Mouse (Mus musculus) embryonic stem cell, embryonic (primary cell): ENCODE results near the gene Cog4.

Source experiments
- CTCF ChIA-PET, 4 experiments: fragments of 300-600 bp in 2 of 4; fragments of 350-600 bp in 2 of 4; sonication (Branson Sonifier 250); formaldehyde crosslinking; loops; one replicate each; lab custom pipeline; 2022; ENCODE audit warnings: inconsistent platforms in 2 of 4; lab: Charles Lee
- POLR2A ChIA-PET, 4 experiments: fragments of 300-600 bp in 2 of 4; fragments of 350-600 bp in 2 of 4; sonication (Branson Sonifier 250); formaldehyde crosslinking; loops; one replicate each; lab custom pipeline; 2022; ENCODE audit warnings: antibody characterized with exemption in 4 of 4, inconsistent platforms in 1 of 4; lab: Charles Lee

Gene Cog4

DNA sequence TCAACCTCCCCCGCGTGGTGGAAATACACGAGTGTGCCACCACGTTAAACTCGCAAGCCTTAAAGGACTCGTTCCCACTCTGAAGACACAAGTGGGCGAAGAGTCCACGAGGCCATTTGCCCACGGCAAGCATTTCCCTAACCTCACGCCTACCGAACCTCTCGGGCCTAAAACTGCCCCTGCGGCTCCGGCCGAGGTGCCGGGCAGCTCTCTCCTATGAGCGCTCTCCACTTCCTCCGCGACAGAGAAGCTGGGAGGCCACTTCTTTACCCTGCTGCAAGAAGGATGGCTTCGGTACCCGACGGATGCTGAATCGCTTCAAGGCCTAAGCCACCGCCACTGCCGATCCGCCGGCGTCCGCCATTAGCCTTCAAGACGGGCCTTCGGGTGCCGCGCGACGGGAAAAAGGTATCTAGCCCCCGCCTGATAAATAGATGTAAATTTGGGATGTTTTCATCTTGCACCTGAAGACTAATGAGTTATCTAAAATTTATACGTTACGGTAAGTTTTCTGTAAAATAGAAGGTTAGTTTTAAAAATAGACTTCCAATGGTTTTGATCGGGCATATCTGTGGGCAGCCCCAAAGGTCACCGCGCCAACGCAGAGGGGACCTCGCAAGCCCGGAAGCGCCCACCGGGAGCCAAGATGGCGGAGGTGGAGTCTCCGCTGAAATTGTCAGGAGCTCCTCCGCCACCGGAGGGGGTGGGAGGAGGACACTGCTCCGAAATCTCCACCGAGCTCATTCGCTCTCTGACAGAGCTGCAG is at the start of gene Cog4, which contains the start of gene Sf3b3:
Gene Cog4, plus strand, starts transcription at position 196 of the 766 bp plus-strand sequence.
Gene Sf3b3, minus strand, starts transcription at position 383 of the 766 bp plus-strand sequence.
- ChIA-PET CTCF (interaction anchor here in 3 of 4 experiments (0.6 to 1.6 kb wide), 4 partner anchors 97 to 1156 kb away, joined by 3 to 6 read pairs (median 3); no protein-coding TSS in a partner anchor), POLR2A (interaction anchor here (0.5 to 19.3 kb wide), 125 partner anchors 9 to 482 kb away, joined by 3 to 464 read pairs (median 5); partner anchors contain the start of genes Ddx19a (in 3 of the 4), Ddx19b (in 3 of the 4), Exosc6 (in 3 of the 4) and Aars (in 2 of the 4))

DNA sequence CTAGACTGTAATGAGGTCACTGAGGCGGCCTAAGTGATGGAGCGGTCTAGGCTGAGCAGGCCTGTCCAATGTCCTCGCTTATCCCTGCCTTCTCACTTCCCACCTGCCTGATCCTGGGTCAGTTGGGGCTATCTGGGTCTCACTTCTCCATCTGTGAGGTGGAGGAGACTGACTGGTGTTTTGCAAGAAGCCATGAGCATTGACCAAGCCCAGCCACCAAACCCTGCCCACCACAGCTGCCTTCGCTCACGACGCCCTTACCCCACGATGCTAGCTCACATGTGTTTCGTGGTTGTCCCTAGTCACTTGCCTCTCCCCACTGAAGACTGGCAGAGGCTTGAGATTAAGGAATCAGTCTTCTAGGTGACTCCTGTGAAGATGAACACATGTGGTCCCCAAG is 49.3 kb upstream of the Cog4 start:
- POLR2A ChIA-PET: interaction anchor here in 1 of 4 experiments (0.9 kb wide), 1 partner anchor 9 kb away, joined by 3 read pairs; the partner anchor contains the start of gene Il34

DNA sequence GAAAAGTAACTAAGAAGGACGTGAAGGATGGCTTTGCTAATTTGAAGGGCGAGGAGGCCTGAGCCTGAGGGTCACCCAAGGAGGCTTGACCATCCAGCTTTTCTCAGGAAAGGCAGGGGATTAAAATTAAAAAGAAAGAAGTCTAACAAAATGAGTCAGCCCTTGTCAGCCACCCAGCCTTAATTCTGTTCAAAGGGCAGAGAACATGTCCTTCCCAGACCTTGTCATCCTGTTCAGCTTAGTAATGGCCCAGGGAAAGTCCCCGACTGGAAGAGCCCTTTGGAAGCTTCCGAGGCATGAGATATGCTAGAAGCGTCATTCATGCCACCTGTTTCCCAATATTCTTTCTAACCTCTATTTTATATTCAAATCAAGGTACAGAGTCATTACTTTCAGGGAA is 43.4 kb upstream of the Cog4 start:
- CTCF ChIA-PET: interaction anchor here in 1 of 4 experiments (0.6 kb wide), 1 partner anchor 92 kb away, joined by 4 read pairs; no protein-coding TSS in a partner anchor

More for the DNA sequence above, 49.3 kb upstream of the Cog4 start:
- CTCF ChIA-PET: no interaction called here

DNA sequence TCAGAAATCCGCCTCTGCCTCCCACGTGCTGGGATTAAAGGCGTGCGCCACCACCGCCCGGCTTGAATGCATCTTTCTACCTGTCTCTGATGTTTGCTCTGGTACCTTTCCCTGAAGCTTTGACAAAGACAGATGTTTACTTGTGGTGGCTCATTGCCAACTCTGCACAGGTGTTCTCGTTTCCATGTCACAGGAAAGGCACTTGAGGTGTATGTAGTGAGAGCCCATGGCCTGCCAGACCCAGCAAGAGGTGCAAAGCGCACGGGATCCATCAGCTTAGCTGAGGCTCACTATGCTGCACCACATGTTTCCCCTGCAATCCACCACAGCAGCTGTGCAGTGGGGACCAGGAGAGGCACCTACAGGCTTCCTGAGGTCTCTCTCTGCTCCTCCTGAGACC is 42.5 kb upstream of the Cog4 start:
- ChIA-PET CTCF (no interaction called here), POLR2A (interaction anchor here in 1 of 4 experiments (0.7 to 12.0 kb wide), 4 partner anchors 10 to 48 kb away, joined by 3 to 129 read pairs (median 6); no protein-coding TSS in a partner anchor)

More for the DNA sequence above, 43.4 kb upstream of the Cog4 start:
- POLR2A ChIA-PET: interaction anchor here in 1 of 4 experiments (1.4 to 12.0 kb wide), 3 partner anchors 10 to 48 kb away, joined by 4 to 129 read pairs (median 7); no protein-coding TSS in a partner anchor

DNA sequence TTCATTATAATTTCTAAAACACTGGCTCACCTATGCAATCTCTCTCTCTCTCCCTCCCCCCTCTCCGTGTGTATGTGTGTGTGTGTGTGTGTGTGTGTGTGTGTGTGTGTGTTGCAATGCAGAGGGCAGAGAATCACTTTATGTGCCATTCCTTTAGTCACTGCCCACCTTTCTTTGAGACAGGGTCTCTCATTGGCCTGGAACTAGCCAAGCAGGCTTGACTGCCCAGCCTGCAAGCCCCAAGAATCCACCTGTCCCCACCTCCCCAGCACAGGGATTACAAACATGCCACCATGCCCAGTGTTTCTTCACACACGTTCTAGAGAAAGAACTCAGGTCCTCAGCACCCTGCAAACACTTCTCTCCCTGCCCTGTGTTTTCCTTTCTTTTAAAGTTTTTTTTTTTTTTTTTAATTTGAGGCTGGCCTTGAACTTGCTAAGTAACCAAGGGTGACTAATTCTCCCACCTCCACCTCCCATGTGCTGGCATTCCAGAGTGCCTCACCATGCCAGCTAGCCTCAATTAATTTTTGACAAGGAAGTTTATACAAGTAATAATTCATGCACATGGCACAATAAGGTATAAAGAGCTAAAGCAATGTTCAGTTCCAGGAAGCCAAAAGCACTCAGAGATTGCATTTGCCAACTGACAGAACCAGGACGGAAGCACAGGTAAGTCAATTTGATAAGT is 41.4 kb upstream of the Cog4 start:
- ChIA-PET POLR2A (interaction anchor here (0.5 to 12.0 kb wide), 44 partner anchors 7 to 405 kb away, joined by 3 to 129 read pairs (median 5); partner anchors contain the start of genes Sf3b3 (in 3 of the 4), Cog4 (in 2 of the 4), Aars (in 1 of the 4) and Ddx19a (in 1 of the 4)), CTCF (interaction anchor here (0.5 to 1.8 kb wide), 16 partner anchors 11 to 909 kb away, joined by 3 to 9 read pairs (median 3); partner anchors contain the start of gene Exosc6 (in 1 of the 4))

DNA sequence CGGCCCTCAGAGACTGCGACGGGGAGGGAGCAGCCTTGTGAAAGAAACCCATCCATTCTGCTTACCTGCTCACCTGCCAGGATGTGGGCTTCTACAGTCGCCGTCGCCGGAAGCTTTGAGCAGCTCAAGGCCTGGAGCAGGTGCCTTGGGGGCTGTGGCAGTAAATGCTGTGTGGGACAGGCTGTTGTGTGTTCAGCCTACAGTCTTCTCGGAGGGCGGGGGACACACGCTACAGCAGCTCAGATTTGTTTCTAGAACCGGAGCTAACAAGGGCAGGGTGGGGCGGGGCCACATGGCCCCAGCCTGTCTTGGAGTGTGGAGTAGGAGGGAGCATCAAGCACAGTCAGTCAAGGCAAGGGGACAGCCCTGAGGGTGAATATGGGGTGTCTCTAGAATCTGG is 40.7 kb upstream of the Cog4 start, which contains the start of gene Il34:
Gene Il34, minus strand, starts transcription at position 256 of the 400 bp plus-strand sequence.
- POLR2A ChIA-PET: interaction anchor here (0.5 to 12.0 kb wide), 51 partner anchors 8 to 404 kb away, joined by 3 to 129 read pairs (median 5); partner anchors contain the start of genes Sf3b3 (in 3 of the 4), Cog4 (in 2 of the 4), Aars (in 1 of the 4) and Ddx19a (in 1 of the 4)
- CTCF ChIA-PET: interaction anchor here (0.5 to 1.8 kb wide), 17 partner anchors 29 to 908 kb away, joined by 3 to 10 read pairs (median 4); partner anchors contain the start of genes Exosc6 (in 1 of the 4) and Rfwd3 (in 1 of the 4)

DNA sequence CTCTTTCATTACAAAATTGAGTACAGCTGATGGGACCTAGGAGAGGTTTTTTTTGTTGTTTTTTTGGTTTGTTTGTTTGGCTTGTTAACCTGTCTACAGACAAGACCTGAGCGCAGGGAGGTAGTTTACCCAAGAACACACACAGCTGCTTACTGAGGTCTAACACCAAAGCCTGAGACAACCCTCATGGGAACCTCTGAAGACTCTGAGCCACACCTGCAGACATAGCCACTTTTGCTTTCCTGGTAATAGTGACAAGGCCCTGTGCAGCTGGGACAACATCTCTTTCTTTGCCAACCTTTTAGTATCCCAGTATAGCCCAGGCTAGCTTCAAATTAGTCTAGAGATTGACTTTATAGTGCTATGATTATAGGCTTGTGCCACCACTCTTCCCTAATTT is 40.3 kb upstream of the Cog4 start:
- CTCF ChIA-PET: interaction anchor here in 3 of 4 experiments (0.6 to 1.8 kb wide), 6 partner anchors 56 to 494 kb away, joined by 3 to 10 read pairs (median 6); partner anchors contain the start of genes Exosc6 (in 1 of the 3) and Rfwd3 (in 1 of the 3)
- POLR2A ChIA-PET: interaction anchor here (0.6 to 12.0 kb wide), 41 partner anchors 8 to 284 kb away, joined by 3 to 129 read pairs (median 4); partner anchors contain the start of genes Cog4 (in 2 of the 4), Sf3b3 (in 2 of the 4) and Aars (in 1 of the 4)

DNA sequence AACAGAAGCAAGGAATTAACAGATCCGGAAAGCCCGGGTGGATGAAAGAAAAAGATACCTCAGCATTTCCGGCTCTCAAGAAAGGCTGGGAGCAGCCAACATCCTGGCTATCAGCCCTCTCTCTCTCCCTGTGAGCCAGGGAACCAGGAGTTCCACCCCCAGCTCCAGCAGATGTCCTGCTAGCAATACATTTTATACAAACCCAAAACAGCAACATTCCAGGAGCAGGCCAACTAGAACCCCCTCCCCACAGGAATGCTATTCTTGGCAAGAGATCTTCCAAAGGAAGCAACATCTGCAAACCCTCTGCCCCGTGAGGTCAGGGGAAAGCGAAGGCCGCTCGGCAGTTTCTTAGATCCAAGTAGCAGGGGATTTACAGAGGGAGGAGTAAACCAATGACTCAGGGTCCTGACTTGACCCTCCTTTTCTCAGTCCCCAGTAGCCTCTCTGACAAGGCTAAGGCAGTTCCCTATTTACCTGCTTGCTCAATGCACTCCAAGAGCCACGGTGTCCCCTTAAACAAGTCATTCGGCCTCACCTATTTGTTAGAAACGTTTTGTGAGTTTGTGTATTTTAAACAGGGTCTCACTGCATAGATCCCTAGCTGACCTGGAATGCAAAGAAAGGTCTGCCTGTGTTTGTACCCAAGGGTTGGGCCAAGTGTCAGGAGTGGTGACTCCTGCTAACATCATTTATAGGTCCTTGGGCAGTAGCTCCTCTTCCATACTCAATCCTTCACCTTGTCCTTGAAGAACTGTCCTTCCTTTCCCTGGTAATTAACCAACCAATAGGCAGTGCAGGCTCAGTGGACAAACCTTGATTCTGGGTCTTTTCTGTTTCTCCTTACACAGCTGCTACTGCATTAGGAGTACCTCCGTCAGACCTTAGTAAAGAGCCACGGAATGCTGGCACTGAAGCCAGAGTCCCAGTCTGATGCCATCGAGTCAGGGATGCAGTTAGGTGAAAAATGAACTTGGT is 37.6 kb upstream of the Cog4 start:
- CTCF ChIA-PET: interaction anchor here in 1 of 4 experiments (0.9 to 1.0 kb wide), 2 partner anchors 59 to 82 kb away, joined by 3 to 4 read pairs; no protein-coding TSS in a partner anchor

DNA sequence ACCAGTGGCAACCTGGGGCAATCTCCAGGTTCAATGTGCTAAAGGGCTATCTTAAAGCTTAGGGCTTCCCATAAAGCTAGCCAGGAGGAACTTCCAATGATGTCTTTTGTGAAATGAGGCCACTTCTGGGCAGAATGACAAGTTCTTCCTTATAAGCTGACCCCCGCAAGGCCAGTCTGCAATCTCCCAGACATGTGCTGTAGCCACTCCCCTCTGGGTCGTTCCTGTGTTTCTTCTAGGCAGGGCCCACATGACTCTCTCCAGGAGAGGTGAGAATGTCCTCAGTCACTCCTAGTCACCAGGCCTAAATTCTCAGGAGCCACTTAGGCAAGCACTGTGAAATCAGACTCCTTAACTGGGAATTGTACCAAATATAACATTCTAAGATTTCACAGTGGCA is 36.6 kb upstream of the Cog4 start:
- ChIA-PET CTCF (interaction anchor here in 1 of 4 experiments (1.0 kb wide), 2 partner anchors 56 to 60 kb away, joined by 3 to 4 read pairs; no protein-coding TSS in a partner anchor), POLR2A (interaction anchor here in 2 of 4 experiments (1.0 to 12.0 kb wide), 21 partner anchors 8 to 245 kb away, joined by 3 to 129 read pairs (median 5); partner anchors contain the start of genes Cog4 (in 1 of the 2) and Sf3b3 (in 1 of the 2))

More for the DNA sequence above, 37.6 kb upstream of the Cog4 start:
- POLR2A ChIA-PET: interaction anchor here (0.7 to 12.0 kb wide), 35 partner anchors 9 to 247 kb away, joined by 3 to 129 read pairs (median 4); partner anchors contain the start of genes Cog4 (in 1 of the 4), Ddx19b (in 1 of the 4), Exosc6 (in 1 of the 4) and Sf3b3 (in 1 of the 4)

DNA sequence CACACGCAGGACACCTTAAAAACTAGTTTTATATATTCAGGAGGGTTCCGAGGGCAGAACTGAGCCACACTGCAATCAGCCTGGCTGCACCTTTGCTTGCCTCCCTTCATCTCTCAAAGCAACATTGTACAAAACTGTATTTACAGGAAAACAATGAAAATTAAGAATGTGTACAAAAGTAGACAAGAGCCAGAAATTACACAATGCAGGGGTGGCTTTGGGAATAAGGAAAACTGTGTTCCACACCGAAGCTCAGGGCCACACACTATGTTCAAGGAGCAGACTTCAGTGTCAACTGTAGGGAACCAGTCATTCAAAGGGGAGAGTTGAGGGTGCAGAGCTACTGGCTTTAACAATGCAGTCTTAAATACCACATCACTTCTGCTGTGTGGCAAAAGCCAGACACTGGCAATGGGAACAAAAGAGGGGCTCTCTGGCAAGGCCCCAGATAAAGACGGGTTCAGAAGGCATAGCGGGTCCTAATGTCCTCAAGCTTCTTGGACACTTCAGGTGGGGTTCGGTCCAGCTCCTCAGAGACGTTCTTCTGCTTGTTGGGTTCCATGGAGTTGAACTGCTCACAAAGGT is 35.8 kb upstream of the Cog4 start:
- CTCF ChIA-PET: interaction anchor here in 1 of 4 experiments (1.0 kb wide), 1 partner anchor 57 kb away, joined by 3 read pairs; no protein-coding TSS in a partner anchor
- POLR2A ChIA-PET: interaction anchor here in 2 of 4 experiments (0.6 to 15.2 kb wide), 22 partner anchors 7 to 224 kb away, joined by 3 to 299 read pairs (median 4); partner anchors contain the start of genes Cog4 (in 1 of the 2) and Sf3b3 (in 1 of the 2)

DNA sequence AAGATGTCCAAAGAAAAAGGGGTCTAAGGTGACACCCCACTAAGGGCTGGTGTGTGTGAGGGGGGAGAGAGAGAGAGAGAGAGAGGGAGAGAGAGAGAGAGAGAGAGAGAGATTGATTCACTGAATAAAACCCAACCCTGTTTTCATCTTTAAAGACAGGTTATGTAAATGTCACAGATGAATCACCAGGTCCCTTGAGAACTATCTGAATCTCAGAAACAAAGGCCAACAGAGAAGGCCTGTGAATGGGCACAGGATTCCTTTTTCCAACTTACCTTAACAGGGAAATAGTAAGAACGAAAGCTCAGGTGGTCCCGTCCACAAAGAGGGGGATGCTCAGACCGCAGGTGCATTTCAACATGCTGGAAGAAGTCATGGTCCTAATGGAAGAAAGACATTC is 35.3 kb upstream of the Cog4 start:
- POLR2A ChIA-PET: interaction anchor here in 3 of 4 experiments (0.6 to 15.2 kb wide), 21 partner anchors 6 to 1053 kb away, joined by 3 to 299 read pairs (median 6); partner anchors contain the start of genes Cog4 (in 2 of the 3) and Sf3b3 (in 2 of the 3)

DNA sequence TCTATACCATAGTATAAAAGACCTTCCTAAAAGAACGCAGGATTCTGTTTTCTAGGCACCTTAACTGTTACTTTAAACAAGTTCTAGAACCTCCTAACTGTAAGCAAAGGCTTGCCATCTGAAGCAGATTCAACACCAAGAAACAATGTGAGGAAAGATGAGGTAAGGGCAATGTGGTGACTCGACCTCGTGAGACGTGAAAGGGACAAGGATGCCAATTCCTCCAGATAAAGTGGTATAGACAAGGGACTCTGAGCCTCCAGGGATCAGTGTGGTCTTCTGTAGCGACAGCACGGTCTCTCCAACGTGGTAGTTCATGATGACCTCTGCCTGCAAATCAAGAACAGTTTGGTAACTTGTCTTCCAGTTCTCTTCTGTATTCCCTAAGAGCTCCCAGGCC is 34.6 kb upstream of the Cog4 start:
- ChIA-PET CTCF (interaction anchor here in 1 of 4 experiments (1.2 kb wide), 1 partner anchor 85 kb away, joined by 3 read pairs; no protein-coding TSS in a partner anchor), POLR2A (interaction anchor here in 3 of 4 experiments (0.6 to 15.2 kb wide), 15 partner anchors 6 to 1054 kb away, joined by 3 to 299 read pairs (median 6); partner anchors contain the start of genes Cog4 (in 2 of the 3) and Sf3b3 (in 2 of the 3))

More for the DNA sequence above, 35.3 kb upstream of the Cog4 start:
- CTCF ChIA-PET: no interaction called here

DNA sequence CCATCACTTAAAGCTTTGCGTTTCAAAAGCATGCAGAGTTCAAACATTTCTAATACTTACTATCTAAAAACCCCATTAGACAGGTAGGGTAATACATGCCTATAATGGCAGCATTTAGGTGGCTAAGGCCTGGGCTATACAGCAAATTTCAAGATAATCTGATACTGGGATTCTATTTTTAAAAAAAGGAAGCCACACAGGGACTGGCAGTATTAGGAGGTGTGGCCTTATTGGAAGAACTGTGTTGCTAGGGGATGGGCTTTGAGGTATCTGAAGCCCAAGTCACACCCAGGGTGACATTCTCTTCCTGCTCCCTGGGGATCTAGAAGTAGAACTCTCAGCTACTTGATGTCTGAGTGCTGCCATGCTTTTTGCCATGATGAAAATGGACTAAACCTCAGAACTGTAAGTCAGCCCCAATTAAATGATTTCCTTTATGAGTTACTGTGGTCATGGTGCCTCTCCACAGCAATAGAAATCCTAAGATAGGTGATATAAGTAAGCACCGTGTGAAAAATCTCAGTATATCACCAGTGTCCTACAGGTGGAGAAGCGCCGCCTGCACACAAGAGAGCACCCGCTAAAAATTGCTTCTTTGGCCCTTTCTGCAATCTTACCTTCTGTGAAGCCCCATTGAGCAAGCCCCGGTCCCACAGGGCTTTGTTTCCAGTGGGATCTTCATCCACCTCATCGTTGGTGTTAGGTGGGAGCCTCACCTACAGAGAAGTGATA is 33.9 kb upstream of the Cog4 start:
- POLR2A ChIA-PET: interaction anchor here in 2 of 4 experiments (0.8 to 15.2 kb wide), 18 partner anchors 5 to 221 kb away, joined by 3 to 299 read pairs (median 6); partner anchors contain the start of genes Cog4 (in 2 of the 2), Sf3b3 (in 2 of the 2) and Il34 (in 1 of the 2)
- CTCF ChIA-PET: interaction anchor here in 1 of 4 experiments (1.2 kb wide), 1 partner anchor 86 kb away, joined by 3 read pairs; no protein-coding TSS in a partner anchor

DNA sequence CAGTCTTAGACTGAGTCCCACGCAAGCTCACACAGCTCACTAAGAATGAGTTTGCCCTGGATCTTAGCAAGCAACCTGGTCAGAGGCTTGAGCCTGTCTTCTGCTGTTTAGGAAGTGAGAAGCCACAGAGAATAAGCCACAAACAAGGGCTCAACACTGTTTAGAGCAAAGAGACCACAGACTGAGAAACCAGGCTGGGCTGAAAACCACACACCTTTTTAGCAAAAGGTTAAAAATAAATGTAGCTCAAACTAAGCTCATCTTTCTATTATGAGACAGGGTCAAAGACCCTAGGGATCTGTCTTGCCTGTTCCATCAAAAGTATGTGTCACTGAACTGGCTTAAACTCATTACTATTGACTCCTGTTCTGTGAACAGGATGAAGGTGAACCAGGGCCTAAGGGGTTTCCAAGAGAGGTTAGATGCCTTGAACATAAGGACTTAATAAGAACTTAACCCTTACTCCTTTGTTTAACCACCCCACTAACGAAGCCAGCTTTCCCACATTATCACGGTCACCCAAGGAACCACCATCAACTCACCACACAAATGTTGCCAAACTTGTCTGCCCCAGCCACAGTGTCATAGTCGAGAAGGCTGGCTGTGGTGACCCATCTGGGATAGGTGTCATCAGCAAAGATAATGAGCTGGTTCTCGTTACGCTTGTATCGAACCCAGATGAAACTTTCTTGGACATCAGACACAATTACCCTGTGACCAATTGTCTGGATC is 33.2 kb upstream of the Cog4 start:
- ChIA-PET POLR2A (interaction anchor here (0.9 to 15.2 kb wide), 19 partner anchors 7 to 229 kb away, joined by 3 to 299 read pairs (median 4); partner anchors contain the start of genes Cog4 (in 3 of the 4), Sf3b3 (in 3 of the 4) and Il34 (in 1 of the 4)), CTCF (no interaction called here)
